Mouse (Mus musculus) cerebellum, postnatal 36 days (tissue): Measurements from ENCODE around the gene Gm21958.

Source experiments
- DNase-seq, 2 experiments: peaks; one replicate each; pipeline ENCODE4 v3.0.0; 2021 to 2022; ENCODE audit warnings: mixed read lengths in 2 of 2

The Gm21958 gene

GRCm38 (mm10) chr3:54714253-54714652, at the start of gene Gm21958:
Gene Gm21958 (minus strand): TSS chr3:54714353.
- no peak for DNase-seq

- DNase-seq = no peak
These were observed 47.1 kb upstream of the Gm21958 start for GRCm38 (mm10) chr3:54761258-54761657.

GRCm38 (mm10) chr3:54760321-54761115, 46.4 kb upstream of the Gm21958 start:
- no peak for DNase-seq

- DNase-seq = no peak
These were observed 45.1 kb upstream of the Gm21958 start for GRCm38 (mm10) chr3:54759211-54759610.

GRCm38 (mm10) chr3:54757446-54757845, 43.3 kb upstream of the Gm21958 start:
- DNase-seq = no peak

GRCm38 (mm10) chr3:54756058-54756457, 41.9 kb upstream of the Gm21958 start:
- peak; percentile 30 for DNase-seq

- DNase-seq = peak; percentile 63 to 71
These were observed 41.2 kb upstream of the Gm21958 start, which contains the start of gene Smad9 for GRCm38 (mm10) chr3:54755145-54756041. Gene Smad9 (plus strand): TSS chr3:54755582.

- DNase-seq = no peak
These were observed 39.3 kb upstream of the Gm21958 start for GRCm38 (mm10) chr3:54753411-54753810.

- DNase-seq = peak; percentile 14 to 19
These were observed 31.6 kb upstream of the Gm21958 start for GRCm38 (mm10) chr3:54745799-54746198.

GRCm38 (mm10) chr3:54741965-54742364, 27.8 kb upstream of the Gm21958 start:
- DNase-seq = no peak

- DNase-seq = no peak
These were observed 23.2 kb upstream of the Gm21958 start for GRCm38 (mm10) chr3:54737317-54737716.

GRCm38 (mm10) chr3:54736101-54736927, 22.2 kb upstream of the Gm21958 start:
- peak in 1 of 2 experiments; percentile 26 for DNase-seq

- DNase-seq = peak; percentile 91 to 94
These were observed 21.3 kb upstream of the Gm21958 start, which contains the start of the genes Exosc8 and Alg5 for GRCm38 (mm10) chr3:54735247-54736046. Gene Exosc8 (minus strand): TSS chr3:54735393. Gene Alg5 (plus strand): TSS chr3:54735539.

- DNase-seq = peak; percentile 93 to 94
These were observed 20.5 kb upstream of the Gm21958 start for GRCm38 (mm10) chr3:54734411-54735246.

GRCm38 (mm10) chr3:54732371-54732770, 18.2 kb upstream of the Gm21958 start:
- no peak for DNase-seq

- no peak for DNase-seq
These were observed 17.5 kb upstream of the Gm21958 start for GRCm38 (mm10) chr3:54731626-54732150.

GRCm38 (mm10) chr3:54728100-54728499, 13.9 kb upstream of the Gm21958 start:
- no peak for DNase-seq

GRCm38 (mm10) chr3:54727588-54727987, 13.4 kb upstream of the Gm21958 start:
- DNase-seq = no peak

GRCm38 (mm10) chr3:54725344-54725743, 11.2 kb upstream of the Gm21958 start:
- DNase-seq = no peak

- no peak for DNase-seq
These were observed 9.8 kb upstream of the Gm21958 start for GRCm38 (mm10) chr3:54723741-54724500.
